Mouse (Mus musculus) MEL (cell line): ENCODE data around the gene Prkce.

ENCODE experiments used
- POLR2A ChIP-seq, 2 experiments: IDR thresholded peaks; 2 replicates each; pipeline ENCODE4 v1.6.1; 2011 to 2012; ENCODE audit warnings: low read length in 2 of 2, mild to moderate bottlenecking in 2 of 2, control low read depth in 1 of 2, improper control_type of control experiment in 1 of 2, low read depth in 1 of 2, moderate library complexity in 1 of 2; ENCODE audit not compliant: control insufficient read depth in 1 of 2, insufficient read depth in 1 of 2, poor library complexity in 1 of 2
- USF2 ChIP-seq, 2 experiments: IDR thresholded peaks; 2 replicates each; pipeline ENCODE4 v1.6.1; 2011 to 2012; ENCODE audit warnings: improper control_type of control experiment in 2 of 2, low read length in 2 of 2, borderline replicate concordance in 1 of 2, inconsistent platforms in 1 of 2, low read depth in 1 of 2, mild to moderate bottlenecking in 1 of 2; ENCODE audit not compliant: insufficient read depth in 1 of 2

DNA sequence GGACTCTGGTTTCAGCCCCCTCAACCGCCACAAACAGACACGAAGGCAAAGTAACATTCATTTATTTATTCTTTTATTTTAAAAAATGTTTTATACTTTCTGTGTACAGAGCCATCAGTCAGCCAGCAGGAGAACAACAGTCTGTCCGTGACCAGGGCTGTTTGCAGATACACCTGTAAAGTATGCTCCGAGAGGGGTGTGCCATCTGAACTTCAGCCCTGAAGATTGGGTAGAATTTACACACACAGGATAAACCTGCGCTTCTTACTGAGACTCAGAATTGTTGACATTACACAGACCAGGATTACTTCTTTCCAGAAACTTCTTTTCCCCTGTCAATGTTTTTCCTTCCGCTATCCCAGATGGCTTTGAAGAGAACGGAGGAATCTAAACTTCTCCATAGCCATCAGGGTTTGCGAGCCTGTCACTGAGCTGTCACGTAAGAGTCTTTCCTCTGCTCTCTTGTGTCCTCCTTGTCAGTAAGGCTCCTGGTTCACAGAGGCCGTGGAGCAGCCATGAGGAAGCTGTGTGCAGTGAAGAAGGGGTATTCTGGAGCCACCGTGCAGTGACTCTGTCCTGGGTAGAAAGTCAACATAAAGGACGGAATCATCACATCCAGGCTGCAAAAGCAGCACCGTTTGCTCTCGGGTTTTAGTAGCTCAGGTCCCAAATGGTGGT lies 286.2 kb downstream of the Prkce start:
- TF ChIP-seq USF2 (IDR thresholded peaks at IDR 0.05; ENCODE audit: borderline replicate concordance in 1 of 2, insufficient read depth in 1 of 2, low read depth in 1 of 2, low read length in 2 of 2) (no peak), POLR2A (IDR thresholded peaks at IDR 0.05; ENCODE audit: control insufficient read depth in 1 of 2, insufficient read depth in 1 of 2, low read depth in 1 of 2, low read length in 2 of 2, poor library complexity in 1 of 2) (no peak)
